Mouse (Mus musculus) telencephalon, adult 2 months (tissue): Measurements from ENCODE around the gene Serpina1d.
"Not testable (repeated sequence)": the region's sequence is repeated elsewhere in the genome, so short reads cannot be mapped to it uniquely, and the experiment has no call there.

Experiments used
- DNase-seq: peaks from one replicate; pipeline ENCODE4 v3.0.0-alpha.2; 2011; ENCODE audit warnings: low read depth, low spot score

Serpina1d gene

GRCm38 (mm10) chr12:103773246-103773851, at the start of gene Serpina1d:
TSS of gene Serpina1d (minus strand) at chr12:103773592.
- not testable (repeated sequence) for DNase-seq

GRCm38 (mm10) chr12:103770597-103770996, 2.8 kb downstream of the Serpina1d start:
- not testable (repeated sequence) for DNase-seq

- DNase-seq, result not testable (repeated sequence)
Measured at GRCm38 (mm10) chr12:103763083-103763482, 10.3 kb downstream of the Serpina1d start.

- DNase-seq, result not testable (repeated sequence)
Measured at GRCm38 (mm10) chr12:103760316-103760715, 13.1 kb downstream of the Serpina1d start.

- DNase-seq, result not testable (repeated sequence)
Measured at GRCm38 (mm10) chr12:103745957-103746356, 27.4 kb downstream of the Serpina1d start.

GRCm38 (mm10) chr12:103737791-103738580, 35.4 kb downstream of the Serpina1d start:
- not testable (repeated sequence) for DNase-seq

- DNase-seq, result not testable (repeated sequence)
Measured at GRCm38 (mm10) chr12:103735566-103735965, 37.8 kb downstream of the Serpina1d start.

- not testable (repeated sequence) for DNase-seq
Measured at GRCm38 (mm10) chr12:103735101-103735500, 38.3 kb downstream of the Serpina1d start.
